Comparison of ENCODE assay signal across 7 mouse cellular contexts in genomic region chr1:59144543-59144942, GRCm38 (mm10). TPM values are rescaled to one million over a fixed set of nuclear protein-coding genes. Genes with fewer than 3 reads are reported as not detected.
DNase-seq lines count a peak whose midpoint lies in the region; ATAC-seq and TF ChIP-seq lines count a peak whose summit lies in the region.

No protein-coding gene starts in this region.

- no peak overlapping the region for H3K27ac ChIP-seq in kidney, embryonic 14.5 days (ENCODE audit: low read depth, low read length)
- no peak overlapping the region for H3K27ac ChIP-seq in liver, postnatal 0 days (ENCODE audit: low read depth)

- no peak overlapping the region for H3K4me3 ChIP-seq in kidney, embryonic 14.5 days (ENCODE audit: low read length)
- H3K4me3 ChIP-seq in G1E (ENCODE audit: low read depth, low read length) = no peak overlapping the region
- no peak overlapping the region for H3K4me3 ChIP-seq in liver, postnatal 0 days (ENCODE audit: low read depth, low read length)

- no peaks in the 10 kb centered on the region for H3K4me1 ChIP-seq in kidney, embryonic 14.5 days (ENCODE audit: control insufficient read depth, insufficient read depth, low read length)
- H3K4me1 ChIP-seq in G1E (ENCODE audit: insufficient read depth, low read depth, low read length) = peaks cover 13% of the 10 kb centered on the region; the same call in 1 of the 2 replicates
- no peaks in the 10 kb centered on the region for H3K4me1 ChIP-seq in liver, postnatal 0 days (ENCODE audit: insufficient read depth)

- no peaks in the 10 kb centered on the region for H3K9me3 ChIP-seq in kidney, embryonic 14.5 days (ENCODE audit: control insufficient read depth, low read length)
- peaks cover 2% of the 10 kb centered on the region; the same call in 1 of the 2 replicates for H3K9me3 ChIP-seq in G1E (replicated peaks)
- no peaks in the 10 kb centered on the region for H3K9me3 ChIP-seq in liver, postnatal 0 days (ENCODE audit: low read length)

- ATAC-seq in kidney, embryonic 14.5 days (ENCODE audit: low FRiP score, low TSS enrichment) = no peak
- ATAC-seq in G1E (ENCODE audit: extremely low read depth, insufficient number of reproducible peaks, low FRiP score, poor library complexity, severe bottlenecking) = no peak
- no peak for ATAC-seq in liver, postnatal 0 days

- peak; percentile 62 for TF ChIP-seq CTCF in G1E (IDR thresholded peaks at IDR 0.05; ENCODE audit: low read depth, low read length)
- TF ChIP-seq CTCF in brain, embryonic 14.5 days (IDR thresholded peaks at IDR 0.05; ENCODE audit: borderline replicate concordance, extremely low read depth, insufficient read depth, insufficient read length) = peak; percentile 44; the same call in 1 of the 2 replicates
- TF ChIP-seq CTCF in liver, postnatal 0 days (IDR thresholded peaks at IDR 0.05; ENCODE audit: low read depth) = peak; percentile 59

- 73% methylated on average over 10 of the region's 10 CpGs for WGBS in kidney, embryonic 14.5 days
- 79% methylated on average over 10 of the region's 10 CpGs for WGBS in liver, postnatal 0 days (ENCODE audit: insufficient replicate concordance)

- DNase-seq in kidney, adult 18-20 months = peak; percentile 60
- DNase-seq in G1E (ENCODE audit: low spot score) = peak; percentile 23
- DNase-seq in brain, embryonic 14.5 days (ENCODE audit: low read depth) = peak; percentile 6
- peak; percentile 37 for DNase-seq in liver, postnatal 0 days
- DNase-seq in thymus, postnatal 36 days = peak; percentile 38 to 40
- no peak for DNase-seq in right cerebral cortex, postnatal 10 days (ENCODE audit: low spot score in 2 of 2)

- TF ChIP-seq EP300 in liver, postnatal 0 days (IDR thresholded peaks at IDR 0.05; ENCODE audit: low read depth) = no peak

- no peak overlapping the region for H3K9ac ChIP-seq in kidney, embryonic 14.5 days (ENCODE audit: low read depth, low read length)
- H3K9ac ChIP-seq in liver, postnatal 0 days (replicated peaks) = no peak overlapping the region

- H3K36me3 ChIP-seq in kidney, embryonic 14.5 days (ENCODE audit: control insufficient read depth, insufficient read depth, low read length) = no peaks in the 10 kb centered on the region
- no peaks in the 10 kb centered on the region for H3K36me3 ChIP-seq in G1E (replicated peaks)
- H3K36me3 ChIP-seq in liver, postnatal 0 days (replicated peaks; ENCODE audit: insufficient read depth, low read length) = no peaks in the 10 kb centered on the region

- no peaks in the 10 kb centered on the region for H3K27me3 ChIP-seq in kidney, embryonic 14.5 days (ENCODE audit: control insufficient read depth, insufficient read depth, low read length)
- peaks cover 13% of the 10 kb centered on the region for H3K27me3 ChIP-seq in G1E (ENCODE audit: insufficient read depth, low read length)
- no peaks in the 10 kb centered on the region for H3K27me3 ChIP-seq in liver, postnatal 0 days (ENCODE audit: insufficient read depth, low read length)

- H3K4me2 ChIP-seq in kidney, embryonic 14.5 days (replicated peaks; ENCODE audit: low read depth, low read length) = no peak overlapping the region
- no peak overlapping the region for H3K4me2 ChIP-seq in liver, postnatal 0 days (ENCODE audit: low read depth, low read length)

- TF ChIP-seq POLR2A in brain, embryonic 14.5 days (IDR thresholded peaks at IDR 0.05; ENCODE audit: borderline replicate concordance, extremely low read depth, insufficient read depth, insufficient read length, poor library complexity, severe bottlenecking) = no peak

RNA-seq across cellular contexts. Expression of gene Mpp4, which starts 18.6 kb away (rescaled TPM):
- polyA plus RNA-seq in kidney, embryonic 14.5 days (2014; fragmentation: Nextera tagmentation; extraction: Ambion mirVana) = 0.59 and 0.62 TPM in 2 replicates
- total RNA-seq in G1E (2014; fragmentation: Nextera tagmentation) (1.4 TPM in 1 of 2 replicates, not detected in the other), G1E (2017) (0.87 and 1.6 TPM in 2 replicates)
- 0.05 TPM in 1 of 2 replicates, not detected in the other for polyA plus RNA-seq in G1E (2012)
- polyA plus RNA-seq in brain, embryonic 14.5 days (2012; rRNA removed) = 2.2 and 3.0 TPM in 2 replicates
- 0.28 and 0.31 TPM in 2 replicates for polyA plus RNA-seq in liver, postnatal 0 days (2015; fragmentation: Nextera tagmentation; extraction: Ambion mirVana)

RNA-seq across cellular contexts. Expression of gene Tmem237, which starts 24.3 kb away (rescaled TPM):
- polyA plus RNA-seq in kidney, embryonic 14.5 days (2014; fragmentation: Nextera tagmentation; extraction: Ambion mirVana) = 49.9 and 53.8 TPM in 2 replicates
- 9.7 and 13.6 TPM in 2 replicates for total RNA-seq in G1E (2014; fragmentation: Nextera tagmentation)
- 27.6 and 39.0 TPM in 2 replicates for total RNA-seq in G1E (2017)
- polyA plus RNA-seq in G1E (2012) = 2.8 and 3.3 TPM in 2 replicates
- polyA plus RNA-seq in brain, embryonic 14.5 days (2012; rRNA removed) = 30.8 and 34.0 TPM in 2 replicates
- 4.2 and 5.4 TPM in 2 replicates for polyA plus RNA-seq in liver, postnatal 0 days (2015; fragmentation: Nextera tagmentation; extraction: Ambion mirVana)

RNA-seq across cellular contexts. Expression of gene C2cd6, which starts 49.8 kb away (rescaled TPM):
- not detected in 2 replicates for polyA plus RNA-seq in kidney, embryonic 14.5 days (2014; fragmentation: Nextera tagmentation; extraction: Ambion mirVana)
- not detected in 2 replicates for total RNA-seq in G1E (2014; fragmentation: Nextera tagmentation)
- total RNA-seq in G1E (2017) = 0.06 TPM in 1 of 2 replicates, not detected in the other
- not detected in 2 replicates for polyA plus RNA-seq in G1E (2012)
- polyA plus RNA-seq in brain, embryonic 14.5 days (2012; rRNA removed) = 0.03 and 0.06 TPM in 2 replicates
- not detected in 2 replicates for polyA plus RNA-seq in liver, postnatal 0 days (2015; fragmentation: Nextera tagmentation; extraction: Ambion mirVana)

Comparison
In these comparisons a context has a peak if more than half of its experiments do, and no peak if none do; other contexts are left out.
1. DNase-seq: peak in kidney, adult 18-20 months (single experiment), G1E (single experiment), brain, embryonic 14.5 days (single experiment), liver, postnatal 0 days (single experiment) and thymus, postnatal 36 days (2 of 2); none in right cerebral cortex, postnatal 10 days (0 of 2).
2. Peak in every context shown above with its lines, with median percentiles within 50 percentile points of each other: CTCF ChIP-seq.